Mouse (Mus musculus): ENCODE measurements around the gene Jakmip3.
A peak's percentile ranks its signal among the peaks of the same experiment; 100 is the strongest.

Jakmip3 gene

GRCm38 (mm10) chr7:139063406-139063805 is 122.9 kb downstream of the Jakmip3 start:
- DNase-seq (ENCODE audit: low spot score): peak; percentile 8

DNA sequence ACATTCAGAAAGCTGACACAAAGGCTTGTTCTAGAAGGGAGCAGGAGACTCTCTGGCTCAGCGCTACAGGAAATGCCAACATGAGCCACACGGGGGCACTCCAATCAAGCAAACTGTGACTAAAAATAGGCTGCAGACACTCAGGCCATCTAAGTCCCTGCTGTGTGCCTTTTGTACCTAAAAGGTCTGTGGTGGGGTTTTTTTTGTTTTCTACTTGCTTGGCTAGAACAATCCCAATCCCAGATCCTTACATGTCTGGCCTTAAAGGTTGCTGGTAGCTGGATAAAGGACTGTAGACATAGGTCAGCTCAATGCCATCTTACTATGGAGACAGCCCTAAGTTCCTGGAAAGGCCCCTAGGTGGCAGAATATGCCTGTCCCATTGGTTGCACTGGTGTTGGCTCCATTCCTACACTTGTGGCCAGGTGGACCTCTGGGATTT is 127.7 kb downstream of the Jakmip3 start:
- peak; percentile 17 for DNase-seq (ENCODE audit: low spot score)

GRCm38 (mm10) chr7:139074189-139074588 is 133.7 kb downstream of the Jakmip3 start:
- DNase-seq (ENCODE audit: low spot score): no peak

- DNase-seq (ENCODE audit: low spot score): no peak
Observed at GRCm38 (mm10) chr7:139075054-139075794, 134.7 kb downstream of the Jakmip3 start.

GRCm38 (mm10) chr7:139077283-139077682 is 136.8 kb downstream of the Jakmip3 start:
- no peak for DNase-seq (ENCODE audit: low spot score)

DNA sequence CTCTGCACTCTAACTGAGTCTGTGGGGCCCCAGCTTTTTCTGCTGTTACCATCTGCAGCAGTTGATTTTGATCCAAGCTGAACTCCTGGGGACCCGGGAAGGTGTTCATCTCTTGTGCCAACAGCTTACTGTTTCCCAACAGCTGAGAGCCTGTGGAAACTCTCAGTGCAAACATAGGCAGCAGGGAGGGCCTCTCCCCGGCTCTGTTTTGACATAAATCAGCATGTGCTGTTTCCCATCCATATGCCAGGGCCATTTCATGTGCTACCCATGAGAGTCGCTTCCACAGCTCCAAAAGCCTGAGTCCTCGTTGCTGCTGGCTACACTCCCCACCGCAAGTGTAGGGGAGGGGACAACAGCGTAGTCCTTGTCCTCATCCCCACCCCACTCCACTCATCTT is 137.7 kb downstream of the Jakmip3 start:
- DNase-seq (ENCODE audit: low spot score): no peak

- DNase-seq (ENCODE audit: low spot score): no peak
Observed at GRCm38 (mm10) chr7:139079141-139079540, 138.6 kb downstream of the Jakmip3 start.

GRCm38 (mm10) chr7:139080714-139081113 is 140.2 kb downstream of the Jakmip3 start:
- peak; percentile 5 for DNase-seq (ENCODE audit: low spot score)

- DNase-seq (ENCODE audit: low spot score): no peak
Observed at GRCm38 (mm10) chr7:139081158-139081557, 140.6 kb downstream of the Jakmip3 start.

DNA sequence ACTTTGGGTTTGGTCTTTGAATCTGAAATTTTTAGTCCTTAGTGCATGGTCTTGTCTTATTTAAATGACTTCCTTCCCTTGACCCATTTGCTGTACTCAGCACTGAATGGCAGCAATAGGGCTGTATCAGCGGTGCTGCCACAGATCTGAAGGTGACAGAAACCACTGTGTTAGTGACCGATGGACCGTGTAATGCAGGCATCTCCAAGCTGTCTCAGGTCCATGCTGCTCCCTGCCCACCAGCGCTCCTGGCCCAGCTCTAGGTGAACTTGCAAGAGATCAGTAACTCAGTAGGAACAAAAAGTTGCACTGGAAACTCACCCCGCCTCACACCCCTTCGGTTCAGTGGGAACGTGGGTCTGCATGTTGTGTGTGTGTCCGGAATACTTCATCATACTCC is 141.8 kb downstream of the Jakmip3 start:
- no peak for DNase-seq (ENCODE audit: low spot score)

DNA sequence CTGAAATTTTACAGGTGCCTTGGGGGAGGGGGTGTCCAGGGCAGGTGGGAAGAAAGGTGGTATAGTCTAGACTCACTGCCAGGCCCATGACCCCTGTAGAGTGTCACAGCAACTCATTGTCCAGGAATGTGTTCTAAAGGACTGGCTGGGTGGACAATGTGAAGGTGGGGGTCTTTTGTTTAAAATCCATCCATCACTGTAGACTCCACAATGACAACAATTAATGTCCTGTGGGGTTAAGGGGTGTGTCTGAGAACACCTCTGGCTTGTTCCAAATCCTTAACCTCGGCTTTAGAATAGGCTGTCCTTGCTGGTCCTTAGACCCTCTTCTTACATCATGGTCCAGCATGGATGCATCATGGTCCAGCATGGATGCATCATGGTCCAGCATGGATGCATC is 143.8 kb downstream of the Jakmip3 start:
- no peak for DNase-seq (ENCODE audit: low spot score)

GRCm38 (mm10) chr7:139085629-139086194 is 145.2 kb downstream of the Jakmip3 start, which contains the start of gene Dpysl4:
Gene Dpysl4 (plus strand): TSS chr7:139086001.
- DNase-seq (ENCODE audit: low spot score): no peak

- DNase-seq (ENCODE audit: low spot score): no peak
Observed at GRCm38 (mm10) chr7:139086195-139087158, 145.9 kb downstream of the Jakmip3 start.

GRCm38 (mm10) chr7:139087801-139088200 is 147.3 kb downstream of the Jakmip3 start:
- no peak for DNase-seq (ENCODE audit: low spot score)

DNA sequence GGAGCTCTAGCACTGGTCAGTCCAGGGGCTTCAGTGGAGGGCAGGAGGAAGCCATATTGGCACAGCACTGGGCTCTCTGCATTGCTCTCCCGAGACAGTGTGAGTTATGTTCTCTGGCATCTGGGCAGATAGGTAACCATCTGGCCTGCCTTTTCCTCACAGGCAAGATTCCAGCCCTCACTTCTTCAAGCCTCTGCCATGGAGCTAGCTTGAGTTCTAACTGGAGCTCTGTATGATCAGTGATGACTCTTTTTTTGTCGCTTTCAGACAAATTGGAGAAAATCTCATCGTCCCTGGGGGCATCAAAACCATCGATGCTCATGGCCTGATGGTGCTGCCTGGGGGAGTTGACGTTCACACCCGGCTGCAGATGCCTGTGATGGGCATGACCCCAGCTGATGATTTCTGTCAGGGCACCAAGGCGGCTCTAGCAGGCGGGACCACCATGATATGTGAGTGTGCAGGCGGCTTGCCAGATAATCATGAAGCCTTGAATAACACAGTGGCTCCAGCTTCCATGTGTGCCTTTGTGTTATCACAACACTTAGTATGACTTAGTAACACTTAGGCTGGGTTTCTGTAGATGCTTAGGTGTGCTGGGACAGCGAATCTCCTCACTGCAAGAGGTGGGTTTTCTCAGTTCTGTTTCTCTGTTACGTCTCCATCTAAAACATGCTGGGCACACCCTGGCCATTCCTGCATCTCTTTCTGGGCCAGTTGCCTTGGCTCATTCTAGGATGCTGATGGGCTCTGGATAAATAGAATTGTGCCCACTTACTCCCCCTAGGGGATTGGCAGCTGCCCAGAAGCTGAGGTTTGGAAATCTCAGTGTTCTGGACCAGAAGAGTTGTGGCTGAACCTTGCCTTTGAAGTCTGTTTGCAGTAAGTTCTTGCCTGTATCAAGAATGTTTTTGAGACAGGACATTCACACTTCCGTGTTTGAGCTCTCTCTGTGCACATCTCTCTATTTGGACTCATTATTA is 149.7 kb downstream of the Jakmip3 start:
- no peak for DNase-seq (ENCODE audit: low spot score)

DNA sequence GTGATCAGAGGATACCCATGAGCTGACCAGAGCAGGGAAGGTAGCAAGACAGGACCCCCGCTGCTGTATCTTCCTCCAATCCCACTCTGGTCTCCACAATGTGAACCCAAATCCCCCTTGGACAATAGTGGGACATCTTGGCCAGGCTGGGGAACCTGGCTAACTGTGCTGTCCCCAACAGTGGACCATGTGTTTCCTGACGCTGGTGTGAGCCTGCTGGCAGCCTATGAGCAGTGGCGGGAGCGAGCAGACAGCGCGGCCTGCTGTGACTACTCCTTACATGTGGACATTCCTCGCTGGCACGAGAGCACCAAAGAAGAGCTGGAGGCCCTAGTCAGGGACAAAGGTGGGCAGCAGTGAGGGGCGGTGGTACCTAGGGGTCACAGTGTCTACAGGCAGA is 151.2 kb downstream of the Jakmip3 start:
- no peak for DNase-seq (ENCODE audit: low spot score)

DNA sequence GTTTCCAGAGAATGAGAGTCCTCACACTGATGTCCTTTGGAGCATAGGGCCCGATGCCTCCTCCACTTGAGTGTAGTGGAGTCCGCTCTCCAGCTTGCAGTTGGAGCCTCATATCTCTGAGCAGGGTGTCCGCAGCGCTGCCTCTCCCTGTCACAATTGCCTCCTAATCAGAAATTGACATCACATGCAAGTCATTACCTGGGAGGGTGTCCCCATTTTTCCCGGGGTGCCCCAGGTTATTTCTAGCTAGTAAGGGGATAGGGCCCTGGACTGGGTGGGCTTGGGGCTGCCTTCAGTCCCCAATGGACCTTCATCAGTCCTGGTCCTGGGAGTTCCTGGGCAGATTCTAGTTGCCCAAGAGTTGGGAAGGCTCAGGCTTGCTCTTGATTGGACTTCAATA is 152.1 kb downstream of the Jakmip3 start:
- DNase-seq (ENCODE audit: low spot score): no peak

DNA sequence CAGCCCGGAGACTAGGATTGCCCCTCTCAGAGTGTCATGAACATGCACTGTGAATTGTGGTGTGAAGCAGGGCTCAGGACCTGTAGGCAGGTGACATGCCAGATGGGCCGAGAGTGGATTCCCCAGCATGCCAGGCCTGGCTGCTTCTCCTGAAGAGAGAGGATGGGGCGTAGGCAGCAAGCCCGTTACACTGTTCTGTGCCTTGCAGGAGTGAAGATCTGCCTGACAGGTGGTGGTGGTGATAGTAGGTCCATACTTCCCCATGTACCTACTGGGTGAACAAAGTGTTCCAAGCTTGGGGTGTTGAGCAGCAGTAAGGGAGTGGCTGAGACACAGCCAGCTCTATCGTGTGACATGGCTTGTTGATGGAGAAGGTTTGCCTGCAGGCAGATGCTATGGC is 152.6 kb downstream of the Jakmip3 start:
- DNase-seq (ENCODE audit: low spot score): no peak

GRCm38 (mm10) chr7:139093781-139094180 is 153.3 kb downstream of the Jakmip3 start:
- no peak for DNase-seq (ENCODE audit: low spot score)

- DNase-seq (ENCODE audit: low spot score): no peak
Observed at GRCm38 (mm10) chr7:139094761-139095160, 154.2 kb downstream of the Jakmip3 start.

DNA sequence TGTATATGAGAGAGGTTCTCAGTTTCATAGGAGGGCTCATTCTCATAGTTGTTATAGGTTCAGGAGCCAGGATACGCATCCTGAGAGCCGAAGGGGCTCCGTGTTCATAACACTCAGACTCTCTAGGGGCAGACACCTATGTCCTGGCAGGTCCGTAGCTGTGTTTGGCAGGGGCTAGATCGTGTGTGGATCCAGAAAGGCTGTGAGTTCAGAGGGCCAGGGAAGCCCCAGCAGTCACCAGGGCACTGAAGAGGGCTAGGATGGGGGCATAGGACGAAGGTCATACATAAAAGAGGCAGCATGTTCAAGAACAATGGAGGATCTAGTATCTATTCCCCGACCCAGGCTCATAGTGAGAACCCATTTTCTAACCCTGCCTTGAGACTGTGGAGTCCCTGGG is 154.8 kb downstream of the Jakmip3 start:
- DNase-seq (ENCODE audit: low spot score): no peak
